Mouse (Mus musculus): ENCODE results near the gene Spata3.

Gene Spata3

GRCm38 (mm10) chr1:86032273-86032987, 15.8 kb downstream of the Spata3 start:
- DNase-seq (ENCODE audit: low spot score in 2 of 2): no peak

- DNase-seq (ENCODE audit: low spot score in 2 of 2): peak in 1 of 2 experiments; percentile 12
These were observed 21.8 kb downstream of the Spata3 start for GRCm38 (mm10) chr1:86038191-86038951.

- DNase-seq (ENCODE audit: low spot score in 2 of 2): no peak
These were observed 23.5 kb downstream of the Spata3 start for GRCm38 (mm10) chr1:86040131-86040530.

- no peak for DNase-seq (ENCODE audit: low spot score in 2 of 2)
These were observed 24.2 kb downstream of the Spata3 start for GRCm38 (mm10) chr1:86040817-86041216.

DNA sequence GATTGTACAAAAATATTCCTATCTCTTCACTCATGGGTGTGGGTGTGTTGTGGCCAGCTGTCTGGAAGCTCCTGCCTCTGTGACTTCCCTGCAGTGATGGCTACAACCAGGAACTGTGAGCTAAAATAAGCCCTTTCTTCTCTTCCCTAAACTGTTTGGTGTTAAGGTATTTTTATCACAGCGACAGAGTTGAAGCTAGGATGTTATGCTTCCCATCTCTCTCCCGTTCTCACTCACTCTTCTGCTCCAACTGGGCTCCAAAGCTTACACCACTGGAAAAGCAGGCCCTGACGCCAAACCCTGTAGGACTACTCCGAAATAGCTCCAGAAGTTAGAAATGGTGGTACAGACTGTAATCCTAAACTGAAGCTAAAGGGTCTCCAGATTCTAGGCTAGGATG, 28.4 kb downstream of the Spata3 start:
- DNase-seq (ENCODE audit: low spot score in 2 of 2): no peak

GRCm38 (mm10) chr1:86045848-86046805, 29.5 kb downstream of the Spata3 start, which contains the start of gene 2810459M11Rik:
TSS of gene 2810459M11Rik (plus strand) at chr1:86045863.
- peak in 1 of 2 experiments; percentile 15 for DNase-seq (ENCODE audit: low spot score in 2 of 2)

DNA sequence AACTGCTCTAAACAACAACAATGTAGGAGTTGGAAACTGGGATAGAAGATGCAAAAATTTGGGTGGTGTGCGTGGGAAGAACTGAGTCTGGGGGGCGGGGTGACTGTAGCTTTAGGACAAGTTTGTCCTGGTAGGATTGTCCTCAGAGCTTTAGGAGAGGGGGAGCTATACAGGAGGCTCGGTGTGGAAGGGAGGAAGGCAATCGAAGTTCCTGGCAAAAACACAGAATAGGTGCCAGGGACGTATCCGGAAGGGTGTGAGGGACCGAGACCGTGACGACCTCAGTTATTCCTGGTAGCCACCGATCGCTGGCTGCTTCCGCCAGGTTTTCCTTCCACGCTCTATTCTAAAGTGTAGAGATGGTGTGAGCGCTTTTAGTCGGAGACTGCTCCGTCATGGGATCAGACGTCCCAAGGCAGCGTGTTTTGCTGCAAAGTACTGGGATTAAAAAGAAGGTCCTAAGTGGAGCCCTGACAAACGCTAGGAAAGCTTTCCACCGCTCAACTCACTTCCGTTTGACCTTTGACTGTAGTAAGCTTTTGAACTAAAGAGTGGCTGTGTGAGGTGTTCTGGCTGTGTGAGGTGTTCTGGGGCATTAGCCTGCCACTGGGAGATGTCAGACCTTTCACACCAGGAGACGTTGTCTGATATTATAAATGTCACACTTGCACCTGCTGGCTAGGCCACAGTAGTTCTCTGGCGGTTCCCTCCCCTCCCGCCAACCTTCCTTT, 30.4 kb downstream of the Spata3 start:
- no peak for DNase-seq (ENCODE audit: low spot score in 2 of 2)

DNA sequence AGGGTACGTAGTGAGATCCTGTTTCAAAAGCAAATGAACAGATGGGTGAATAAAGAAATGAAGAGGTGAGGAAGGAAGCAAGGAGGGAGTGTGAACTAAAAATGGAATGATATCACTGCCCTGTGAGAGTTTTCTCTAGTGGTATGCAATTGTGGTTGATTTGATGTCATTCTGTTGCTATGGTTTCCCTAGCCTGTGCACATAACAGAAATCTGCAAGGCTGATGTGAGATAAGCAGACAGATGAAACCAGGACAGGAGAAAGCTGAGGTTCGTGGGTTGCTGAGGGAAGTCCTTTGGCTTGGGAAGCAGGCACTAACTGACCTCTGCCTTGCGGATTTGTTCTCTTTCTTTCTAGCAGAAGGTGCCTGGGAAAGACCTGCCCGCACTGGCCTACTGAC, 31.6 kb downstream of the Spata3 start:
- DNase-seq (ENCODE audit: low spot score in 2 of 2): no peak

DNA sequence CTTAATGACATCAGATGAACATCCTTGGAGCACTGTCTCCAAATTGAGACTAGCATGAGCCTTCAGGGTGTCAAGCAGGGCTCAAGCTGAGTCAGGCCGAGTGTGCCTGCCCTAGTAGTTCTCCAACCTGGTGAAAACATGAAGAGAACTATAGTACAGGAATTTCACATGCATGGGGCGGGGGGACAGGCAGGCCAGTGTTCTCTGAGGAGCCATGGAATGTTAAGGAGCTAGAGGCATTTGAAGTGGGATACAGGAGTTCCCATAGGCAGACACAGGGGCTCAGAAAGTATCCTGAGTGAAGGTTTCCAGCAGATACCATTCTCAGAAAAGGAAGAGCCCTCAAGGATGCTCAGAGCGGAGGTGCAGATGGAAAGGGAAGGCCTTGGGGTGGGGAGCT, 32.1 kb downstream of the Spata3 start:
- DNase-seq (ENCODE audit: low spot score in 2 of 2): no peak

DNA sequence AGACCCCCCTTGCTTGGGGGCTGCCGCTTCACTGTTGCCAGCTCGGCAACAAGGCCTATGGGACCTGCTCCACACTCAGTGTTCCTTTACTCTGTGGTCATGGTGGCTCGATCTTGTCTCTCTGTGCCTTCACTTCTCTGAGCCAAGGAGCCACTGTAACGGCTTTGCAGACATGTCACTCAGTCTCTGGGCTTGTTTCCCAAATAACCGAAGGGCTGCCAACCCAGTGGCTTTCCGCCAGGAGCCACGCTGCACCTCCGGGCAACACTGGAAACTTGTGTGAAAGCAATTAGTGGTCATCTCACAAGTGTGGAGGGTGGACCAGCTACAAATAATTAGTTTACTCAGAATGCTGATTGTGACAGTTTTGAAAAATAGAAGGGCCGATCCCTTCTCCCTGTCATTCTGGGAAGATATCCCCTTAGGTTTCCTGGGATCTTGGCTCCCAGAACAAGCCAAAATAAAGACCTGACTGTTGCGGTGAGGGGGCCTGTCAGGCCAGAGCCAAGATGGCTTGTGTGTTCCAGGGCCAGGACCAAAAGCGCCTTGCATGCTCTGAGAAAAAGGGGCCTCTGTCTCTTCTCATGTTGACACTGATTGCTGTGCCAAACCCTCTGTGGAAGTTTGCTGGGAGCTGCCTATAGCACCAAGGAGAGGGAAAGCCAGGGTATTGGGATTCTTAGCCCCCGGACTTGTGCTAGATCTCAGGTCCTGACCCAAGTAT, 36.7 kb downstream of the Spata3 start:
- peak in 1 of 2 experiments; percentile 53 for DNase-seq (ENCODE audit: low spot score in 2 of 2)

- no peak for DNase-seq (ENCODE audit: low spot score in 2 of 2)
These were observed 38.3 kb downstream of the Spata3 start for GRCm38 (mm10) chr1:86054943-86055342.

GRCm38 (mm10) chr1:86056284-86056683, 39.7 kb downstream of the Spata3 start:
- no peak for DNase-seq (ENCODE audit: low spot score in 2 of 2)

DNA sequence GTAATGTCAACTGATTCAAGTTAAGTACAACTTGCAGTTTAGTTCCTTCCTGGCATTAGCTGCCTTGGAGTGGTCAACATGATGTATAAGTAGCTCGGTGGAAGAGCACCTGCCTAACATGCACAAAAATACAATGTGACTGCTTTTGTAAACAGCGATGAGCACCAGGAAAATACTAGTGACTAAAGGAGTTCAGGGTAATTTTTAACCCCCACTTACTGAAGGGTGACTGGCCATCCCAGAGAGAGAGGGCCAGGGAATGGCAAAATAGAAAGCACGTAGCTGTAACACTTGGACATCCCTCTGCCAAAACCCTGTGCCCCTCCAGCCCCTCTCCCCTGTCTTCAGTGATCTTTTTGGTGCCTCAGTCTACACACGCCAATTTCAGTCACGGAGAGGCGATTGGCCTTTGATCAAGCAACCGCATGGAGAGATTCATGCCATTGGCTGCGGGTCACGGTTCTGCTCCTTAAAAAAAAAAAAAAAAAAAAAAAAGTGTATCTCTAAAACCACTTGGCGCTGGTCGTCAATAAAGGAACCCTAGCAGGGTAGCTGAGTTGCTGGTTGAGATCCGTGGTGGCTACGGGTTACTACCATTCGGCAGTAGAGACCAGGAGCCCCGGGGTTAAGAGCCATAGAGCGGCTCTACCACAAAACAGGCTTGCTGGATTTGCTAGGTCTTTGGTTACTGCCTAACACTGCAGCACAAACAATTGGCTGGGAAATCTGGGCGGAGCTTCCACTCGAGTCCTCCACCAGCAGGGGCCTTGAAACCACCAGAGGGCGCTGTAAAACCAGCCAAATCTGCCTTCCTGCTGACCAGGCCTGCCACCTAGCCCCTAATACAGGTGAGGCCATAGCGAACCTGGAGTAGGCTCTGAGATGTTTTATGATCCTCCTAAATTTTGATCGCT, 42.5 kb downstream of the Spata3 start:
- peak; percentile 87 to 92 for DNase-seq (ENCODE audit: low spot score in 2 of 2)

DNA sequence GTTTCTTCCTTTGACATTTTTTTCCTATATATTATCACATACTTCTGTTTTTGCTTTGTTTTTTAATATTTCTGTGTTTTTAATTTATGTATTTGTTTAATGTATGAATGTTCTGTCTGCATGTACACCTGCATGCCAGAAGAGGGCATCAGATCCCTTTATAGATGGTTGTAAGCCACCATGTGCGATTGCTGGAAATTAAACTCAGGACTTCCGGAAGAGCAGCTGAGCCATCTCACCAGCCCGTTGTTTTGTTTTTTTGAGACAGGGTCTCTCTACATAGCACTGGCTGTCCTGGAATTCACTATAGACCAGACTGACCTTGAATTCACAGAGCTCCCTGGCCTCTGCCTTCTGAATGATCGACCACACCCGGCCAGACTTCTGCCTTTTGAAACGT, 45.9 kb downstream of the Spata3 start:
- DNase-seq (ENCODE audit: low spot score in 2 of 2): no peak

DNA sequence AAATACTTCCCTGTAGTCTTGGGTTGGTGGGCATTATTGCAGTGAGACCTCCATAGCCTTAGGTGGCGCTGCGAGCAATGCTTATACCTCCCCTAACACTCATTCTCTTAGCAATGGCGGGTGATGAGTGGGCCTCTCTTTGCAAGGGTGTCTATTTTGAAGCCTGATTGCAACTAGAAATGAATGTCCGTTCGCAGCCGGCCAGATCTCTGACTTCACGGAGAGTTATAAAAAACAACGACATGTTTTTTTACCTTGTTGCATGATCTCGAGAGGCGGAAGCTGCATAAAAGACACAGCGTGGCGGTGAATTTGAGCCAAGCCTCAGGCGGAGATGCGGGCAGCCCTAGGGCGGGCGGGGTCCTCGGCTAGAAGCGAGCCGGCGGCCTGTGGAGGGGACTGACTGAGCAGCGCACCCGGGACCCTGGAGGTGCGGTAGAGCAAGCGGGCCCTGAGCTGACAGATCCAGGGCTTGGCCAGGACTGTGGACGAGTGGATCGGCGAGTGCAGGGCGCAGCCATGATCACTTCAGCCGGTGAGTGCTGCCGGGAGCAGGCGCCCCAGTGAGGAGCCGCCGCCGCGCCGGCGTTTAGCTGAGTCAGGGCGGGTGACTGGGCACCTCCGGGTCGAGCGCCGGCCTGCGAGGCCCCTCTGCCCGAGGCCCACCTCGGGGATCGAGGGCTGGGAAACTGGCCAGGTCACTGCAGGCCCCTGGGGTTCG, 47.8 kb downstream of the Spata3 start, which contains the start of gene Psmd1:
TSS of gene Psmd1 (plus strand) at position 117 of the 721 bp plus-strand sequence.
- peak; percentile 78 to 85 for DNase-seq (ENCODE audit: low spot score in 2 of 2)

DNA sequence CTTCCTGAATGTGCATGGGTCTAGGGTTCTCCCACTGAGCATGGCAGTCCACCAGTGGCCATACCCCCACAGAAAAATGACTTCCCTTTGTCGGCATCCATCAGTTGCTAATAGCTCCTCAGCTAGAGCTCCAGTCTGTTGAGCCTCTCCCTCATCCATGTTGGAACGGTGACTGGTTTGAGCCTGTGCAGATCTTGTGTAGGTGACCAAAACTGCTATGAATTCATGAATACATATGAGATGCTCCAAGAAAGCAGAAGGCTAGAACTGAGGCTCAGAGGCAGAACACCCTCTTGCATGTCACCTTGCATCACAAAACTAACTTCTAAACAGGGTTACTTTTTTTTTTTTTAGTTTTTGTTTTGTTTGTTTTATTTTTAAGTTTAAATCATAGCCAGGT, 59.9 kb downstream of the Spata3 start:
- DNase-seq (ENCODE audit: low spot score in 2 of 2): no peak
